Mouse (Mus musculus) ES-Bruce4 (cell line): ENCODE data around the gene Irs3.

Source experiments
- CTCF ChIP-seq: IDR thresholded peaks from one replicate; pipeline ENCODE4 v1.8.1; 2011; ENCODE audit warnings: low read depth, low read length
- EP300 ChIP-seq: IDR thresholded peaks from 2 replicates; pipeline ENCODE4 v1.6.1; 2011; ENCODE audit warnings: low read depth, low read length; ENCODE audit not compliant: insufficient read depth
- POLR2A ChIP-seq: IDR thresholded peaks from one replicate; pipeline ENCODE4 v1.8.1; 2011; ENCODE audit warnings: low read length; ENCODE audit not compliant: insufficient read depth

DNA sequence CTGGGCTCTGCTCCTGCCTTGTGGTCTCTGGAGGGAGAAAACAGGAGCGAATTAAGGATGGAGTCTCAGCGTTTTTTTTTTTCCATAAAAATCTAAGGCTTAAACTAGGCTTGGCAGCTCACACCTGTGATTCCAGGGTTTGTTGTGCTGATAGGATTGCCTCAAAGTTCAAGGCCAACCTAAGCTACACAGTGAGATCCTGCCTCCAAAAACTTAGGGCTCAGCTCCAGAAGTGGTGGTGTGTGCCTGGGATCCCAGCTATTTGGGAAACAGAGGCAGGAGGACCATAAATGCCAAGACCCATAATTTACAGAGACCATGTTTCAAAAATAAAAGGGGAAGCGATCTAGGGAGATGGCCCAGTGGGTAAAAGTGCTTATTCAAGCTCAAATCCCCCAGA is 36.2 kb downstream of the Irs3 start:
- no peak for TF ChIP-seq CTCF
- no peak for TF ChIP-seq POLR2A
- TF ChIP-seq EP300: no peak
